Comparison of ENCODE assay signal across 7 mouse cellular contexts in the genomic region with DNA sequence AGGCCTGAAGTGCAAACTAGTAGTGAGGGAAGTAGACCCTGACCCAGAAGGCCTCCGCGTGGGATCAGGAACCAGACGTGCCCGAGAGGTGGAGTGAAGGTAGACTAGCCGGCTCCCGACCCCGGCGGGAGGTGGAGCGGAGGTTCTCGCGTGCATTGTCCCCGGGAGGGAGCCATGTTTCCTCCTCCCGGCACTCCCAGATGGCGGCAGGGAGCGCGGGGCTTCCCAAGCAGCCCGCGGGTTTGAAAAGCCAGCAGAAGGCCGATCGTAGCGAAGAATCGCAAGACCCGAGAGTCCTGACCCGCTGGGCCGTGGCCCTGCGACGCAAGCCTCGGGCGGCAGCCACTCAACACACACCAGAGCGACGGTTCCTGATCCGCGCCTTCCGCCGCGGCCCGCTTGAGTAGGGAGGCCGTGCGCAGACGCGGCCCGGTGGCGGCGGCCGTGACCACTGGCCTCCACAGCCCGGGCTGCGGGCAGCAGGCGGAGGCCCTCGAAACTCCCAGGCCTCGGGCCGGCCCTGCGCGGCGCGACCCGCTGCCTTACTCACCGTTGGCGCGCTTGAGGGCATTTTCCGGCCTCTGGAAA. TPM values are rescaled to one million over a fixed set of nuclear protein-coding genes. Genes with fewer than 3 reads are reported as not detected.
DNase-seq lines count a peak whose midpoint lies in the region; ATAC-seq lines count a peak whose summit lies in the region.

No protein-coding gene starts in this region.

- H3K4me3 ChIP-seq in hindbrain, embryonic 14.5 days (replicated peaks; ENCODE audit: low read length), result peak overlapping the region; percentile 87

- peak; percentile 75 for ATAC-seq in hindbrain, embryonic 14.5 days (ENCODE audit: low FRiP score)

- H3K27ac ChIP-seq in hindbrain, embryonic 14.5 days, result peak overlapping the region; percentile 98

- H3K9me3 ChIP-seq in hindbrain, embryonic 14.5 days (ENCODE audit: control insufficient read depth, low read length), result no peaks in the 10 kb centered on the region

- H3K27me3 ChIP-seq in hindbrain, embryonic 14.5 days (ENCODE audit: control insufficient read depth, insufficient read depth, low read length), result no peaks in the 10 kb centered on the region

- H3K4me2 ChIP-seq in hindbrain, embryonic 14.5 days (replicated peaks), result peak overlapping the region; percentile 95

- under 1% methylated on average over 59 of the region's 60 CpGs for WGBS in hindbrain, embryonic 14.5 days

- H3K9ac ChIP-seq in hindbrain, embryonic 14.5 days, result peak overlapping the region; percentile 100

- peaks cover 19% of the 10 kb centered on the region for H3K4me1 ChIP-seq in hindbrain, embryonic 14.5 days (replicated peaks; ENCODE audit: control insufficient read depth, insufficient read depth, low read length)

- H3K36me3 ChIP-seq in hindbrain, embryonic 14.5 days (replicated peaks; ENCODE audit: control insufficient read depth, insufficient read depth), result no peaks in the 10 kb centered on the region

- intact Hi-C loops in left cerebral cortex, postnatal 4 days (cut with DNase I), result no loop called here

- DNase-seq in T-cell, adult 2 months (ENCODE audit: low spot score), result peak; percentile 47
- DNase-seq in cerebellum, postnatal 4 days (ENCODE audit: low spot score in 2 of 2), result peak; percentile 26 to 55
- DNase-seq in gastrocnemius, adult 18-20 months (ENCODE audit: low spot score), result peak; percentile 44
- DNase-seq in hindbrain, embryonic 14.5 days (ENCODE audit: low spot score), result peak; percentile 30
- DNase-seq in left cerebral cortex, postnatal 4 days, result peak; percentile 64
- DNase-seq in mesoderm, embryonic 11.5 days (ENCODE audit: low read depth, low spot score), result peak; percentile 76
- DNase-seq in spleen, postnatal 10 days (ENCODE audit: low spot score in 2 of 2), result peak; percentile 66 to 72

RNA-seq across cellular contexts. Expression of a gene that starts 0.4 kb away (rescaled TPM):
- total RNA-seq in gastrocnemius, adult 18-20 months (2021), result 10 to 100 TPM; 83.7 to 95.7 TPM
- 117 and 122 TPM in 2 replicates for polyA plus RNA-seq in hindbrain, embryonic 14.5 days (2014; fragmentation: Nextera tagmentation; extraction: Ambion mirVana)
- total RNA-seq in left cerebral cortex, postnatal 4 days (2021), result 100 to 1,000 TPM; 142 to 157 TPM

RNA-seq across cellular contexts. Expression of a gene that starts 21.4 kb away (rescaled TPM):
- 10 to 100 TPM; 11.9 to 12.4 TPM for total RNA-seq in gastrocnemius, adult 18-20 months (2021)
- polyA plus RNA-seq in hindbrain, embryonic 14.5 days (2014; fragmentation: Nextera tagmentation; extraction: Ambion mirVana), result 49.6 and 50.9 TPM in 2 replicates
- 10 to 100 TPM; 32.4 to 33.5 TPM for total RNA-seq in left cerebral cortex, postnatal 4 days (2021)

RNA-seq across cellular contexts. Expression of a gene that starts 34.2 kb away (rescaled TPM):
- total RNA-seq in gastrocnemius, adult 18-20 months (2021), result under 1 TPM in 1 of 2 experiments, not detected in 1; 0.07 TPM
- 23.1 and 29.6 TPM in 2 replicates for polyA plus RNA-seq in hindbrain, embryonic 14.5 days (2014; fragmentation: Nextera tagmentation; extraction: Ambion mirVana)
- total RNA-seq in left cerebral cortex, postnatal 4 days (2021), result 10 to 100 TPM; 16.2 to 17.0 TPM

Comparison
In these comparisons a context has a peak if more than half of its experiments do, and no peak if none do; other contexts are left out.
1. Peak in every context shown above with its lines: DNase-seq, ATAC-seq, H3K4me3 ChIP-seq and H3K27ac ChIP-seq.
2. RNA of a gene that starts 34.2 kb away (total RNA-seq): 16.2 to 17.0 TPM in left cerebral cortex, postnatal 4 days; 0.07 TPM in gastrocnemius, adult 18-20 months; every median in the first group is over 10 times any median in the second.